Mouse (Mus musculus) frontal cortex, adult 2 months (tissue): ENCODE measurements at regions not wholly inside any gene's neighbourhood (a gene's known extent, or its start where the extent isn't known, plus 50 kb on each side); places are given as distances from the start of the nearest gene placed in this dataset.
A peak's percentile ranks its signal among the peaks of the same experiment; 100 is the strongest.

ENCODE experiments used
- DNase-seq, 2 experiments: peaks; one replicate each; pipeline ENCODE4 v3.0.0; 2022; ENCODE audit warnings: low spot score in 1 of 2; ENCODE audit errors: extremely low spot score in 1 of 2

- no peak for DNase-seq
These were observed 642.3 kb downstream of the Actrt1 start for GRCm38 (mm10) chrX:46971116-46971515.

- DNase-seq, result no peak
These were observed 670.2 kb downstream of the Actrt1 start for GRCm38 (mm10) chrX:46998961-46999360.

- DNase-seq, result no peak
These were observed 680.7 kb downstream of the Actrt1 start for GRCm38 (mm10) chrX:47009476-47009875.

GRCm38 (mm10) chrX:47010087-47010486, 681.3 kb downstream of the Actrt1 start:
- no peak for DNase-seq

GRCm38 (mm10) chrX:47029777-47030176, 701.0 kb downstream of the Actrt1 start:
- peak in 1 of 2 experiments; percentile 18 for DNase-seq

- peak in 1 of 2 experiments; percentile 0 for DNase-seq
These were observed 739.7 kb downstream of the Actrt1 start for GRCm38 (mm10) chrX:47068476-47068875.
